Mouse (Mus musculus) common myeloid progenitor, adult 5-6 weeks (primary cell): Measurements from ENCODE around the gene Srrm1. TPM values are rescaled to one million over a fixed set of nuclear protein-coding genes. Genes with fewer than 3 reads are reported as not detected.
"Not testable (repeated sequence)": the region's sequence is repeated elsewhere in the genome, so short reads cannot be mapped to it uniquely, and the experiment has no call there.

Source experiments
- ATAC-seq: replicated peaks from 2 replicates; pipeline ENCODE4 v1.8.0; 2016; ENCODE audit warnings: low read depth, mild to moderate bottlenecking, moderate TSS enrichment, inconsistent platforms; ENCODE audit not compliant: poor library complexity, severe bottlenecking
- total RNA-seq: library from RNA; stranded (forward); fragments of 200-1000, 187-1606 nt; gene quantifications from 2 replicates; pipeline ENCODE4 v1.2.3, GENCODE M21; 2017

The Srrm1 gene
- total RNA-seq, 1 experiment from 2014 or later = 227 TPM

DNA sequence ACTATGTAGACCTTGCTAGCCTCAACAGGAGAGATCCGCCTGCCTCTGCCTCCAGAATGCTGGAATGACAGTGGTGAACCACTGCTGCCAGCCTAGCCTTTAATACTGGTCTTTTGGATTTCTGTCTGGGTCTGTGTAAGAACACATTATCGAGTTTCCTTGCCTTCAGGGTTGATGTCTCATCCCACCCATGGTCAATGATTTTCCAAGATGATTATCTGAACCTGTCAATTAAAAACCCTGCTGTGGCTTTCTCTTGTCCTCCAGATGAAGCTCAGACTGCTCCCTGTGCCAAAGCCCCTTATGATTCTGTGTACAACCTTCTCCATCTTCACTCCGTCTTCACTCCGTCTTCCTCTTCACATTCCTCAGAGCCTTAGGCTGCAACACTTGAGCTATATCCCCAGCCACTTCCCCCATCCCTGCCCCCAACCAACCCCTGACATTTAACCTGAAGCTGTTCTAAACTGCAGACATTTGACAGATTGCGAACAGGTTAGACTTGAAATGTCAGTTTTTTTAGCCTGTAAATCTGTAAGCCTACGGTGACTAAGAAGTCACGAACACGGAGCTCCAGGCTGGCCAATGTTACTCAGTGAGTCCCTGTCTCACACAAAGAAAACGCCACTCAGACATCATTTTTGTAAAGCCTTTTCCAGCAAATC lies 2.9 kb upstream of the Srrm1 start:
- no peak for ATAC-seq

DNA sequence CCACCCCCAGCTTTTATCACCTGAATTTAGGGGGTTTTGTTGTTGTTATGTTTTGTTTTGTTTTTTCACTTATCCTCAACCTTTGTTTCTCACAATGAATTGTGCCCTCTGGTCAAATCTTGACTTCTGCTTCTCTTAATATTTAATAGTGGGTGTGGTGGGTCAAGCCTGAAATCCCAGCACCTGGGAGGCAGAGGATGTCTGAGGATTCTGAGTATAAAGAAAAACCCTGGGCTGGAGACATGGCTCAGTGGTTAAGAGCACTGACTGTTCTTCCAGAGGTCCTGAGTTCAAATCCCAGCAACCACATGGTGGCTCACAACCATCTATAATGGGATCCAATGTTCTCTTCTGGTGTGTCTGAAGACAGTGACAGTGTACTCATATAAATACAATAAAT lies 1.6 kb upstream of the Srrm1 start:
- ATAC-seq = not testable (repeated sequence)

DNA sequence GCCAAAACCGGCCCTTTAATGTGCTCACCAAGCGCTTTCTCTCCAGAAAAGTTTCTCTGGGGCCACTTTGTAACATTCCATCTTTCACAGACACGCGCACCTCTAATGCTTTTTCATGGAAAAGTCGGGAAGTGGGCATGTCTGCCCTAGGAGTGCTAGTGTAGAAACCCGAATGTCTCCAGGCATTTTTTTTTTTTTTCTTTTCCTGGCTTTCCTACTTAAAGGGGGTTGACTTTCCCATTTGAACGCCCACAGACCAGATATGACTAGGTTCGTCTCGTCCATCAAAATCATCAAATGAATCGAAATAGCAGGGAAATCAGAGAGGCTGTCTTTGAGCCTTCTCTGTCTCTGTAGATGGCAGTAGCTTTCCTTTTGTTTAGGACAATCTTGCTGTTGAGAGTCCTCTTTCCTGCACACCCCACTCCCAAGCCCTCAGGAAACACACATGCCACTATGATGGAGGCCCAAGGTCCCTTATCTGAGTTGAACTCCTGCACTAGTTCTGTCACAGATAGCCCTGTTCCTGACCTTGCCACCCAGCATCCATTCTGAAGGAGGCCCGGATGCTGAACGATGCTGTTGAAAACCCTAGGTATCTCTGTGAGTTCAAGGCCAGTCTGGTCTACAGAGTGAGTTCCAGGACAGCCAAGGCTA lies 801 bp upstream of the Srrm1 start:
- ATAC-seq = no peak

DNA sequence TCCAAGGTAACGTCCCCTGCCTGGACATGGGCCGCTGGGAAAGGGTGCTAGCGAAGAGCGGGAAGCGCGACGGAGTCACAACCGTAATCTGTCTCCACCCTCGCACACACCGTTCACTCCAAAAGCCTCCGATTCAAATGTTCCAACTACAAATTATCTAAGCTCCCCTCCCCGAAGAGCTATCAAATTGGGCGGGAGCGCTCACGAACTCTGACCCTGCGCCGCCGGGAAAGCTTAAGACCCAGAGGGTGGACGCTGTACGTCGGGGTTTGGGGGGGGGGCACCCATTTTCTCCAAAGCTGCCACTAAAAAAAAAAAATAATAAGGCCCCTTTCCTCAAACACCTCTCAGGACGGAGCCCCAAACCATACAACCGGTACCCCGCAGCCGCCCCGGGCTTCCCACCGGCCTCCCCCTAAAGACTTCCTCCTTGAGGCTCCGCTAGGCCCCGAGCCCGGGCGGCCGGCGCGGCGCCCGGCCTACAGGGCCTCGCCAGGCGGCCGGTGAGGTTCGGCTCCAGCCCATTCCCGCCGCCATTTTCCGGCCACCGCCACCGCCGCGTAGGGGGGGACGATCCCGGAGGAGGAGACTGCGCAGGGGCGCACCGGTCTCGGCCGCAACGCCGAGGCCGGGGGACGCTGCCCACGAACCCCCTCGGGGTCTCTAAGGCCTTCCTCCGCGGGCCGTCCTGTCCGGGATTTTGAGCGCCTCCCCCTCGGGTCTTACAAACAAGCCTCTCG lies 625 bp downstream of the Srrm1 start:
- peak; percentile 3; the same call in 1 of the 2 replicates for ATAC-seq

DNA sequence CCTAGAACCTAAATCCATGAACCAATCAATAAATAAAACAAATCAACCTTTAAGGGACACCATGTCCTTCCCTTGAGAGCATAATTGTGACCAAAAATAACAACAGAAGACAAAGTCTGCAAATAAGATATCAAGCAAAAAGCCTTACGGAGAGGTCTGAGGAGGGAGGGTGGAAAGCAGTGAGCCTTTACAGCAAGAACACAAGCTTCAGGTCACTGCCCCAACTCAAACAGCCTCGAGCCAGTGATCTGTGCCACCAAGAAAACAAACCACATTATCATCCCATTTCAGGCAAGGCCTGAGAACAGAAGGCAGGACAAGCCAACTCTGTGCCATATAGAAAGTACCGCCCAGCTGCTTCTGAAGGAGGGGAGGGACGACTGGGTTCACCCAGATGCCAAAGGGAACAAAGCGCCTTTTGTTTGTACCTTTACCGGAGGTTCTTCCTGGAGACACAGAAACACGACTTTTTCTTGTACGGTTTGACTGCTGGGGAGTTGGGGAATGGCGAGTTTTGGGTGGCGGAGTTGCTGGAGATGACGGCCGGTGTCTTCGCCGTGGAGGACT lies 15.7 kb downstream of the Srrm1 start:
- ATAC-seq = no peak

DNA sequence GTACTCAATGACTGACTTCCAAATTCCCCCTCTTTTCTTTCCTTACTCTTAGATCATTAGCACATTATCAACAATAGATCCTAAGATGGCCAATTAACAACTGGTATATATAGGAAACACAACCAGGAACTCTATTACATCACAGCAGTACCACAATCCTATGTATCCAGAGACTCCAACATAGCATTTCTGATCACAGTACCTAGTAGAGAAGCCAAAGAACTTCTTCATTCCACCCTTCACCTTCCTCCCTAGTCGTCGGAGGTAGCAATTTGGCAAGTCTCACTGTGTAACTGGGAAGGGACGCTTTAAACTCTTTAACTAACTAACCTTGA lies 17.1 kb downstream of the Srrm1 start:
- ATAC-seq = no peak

DNA sequence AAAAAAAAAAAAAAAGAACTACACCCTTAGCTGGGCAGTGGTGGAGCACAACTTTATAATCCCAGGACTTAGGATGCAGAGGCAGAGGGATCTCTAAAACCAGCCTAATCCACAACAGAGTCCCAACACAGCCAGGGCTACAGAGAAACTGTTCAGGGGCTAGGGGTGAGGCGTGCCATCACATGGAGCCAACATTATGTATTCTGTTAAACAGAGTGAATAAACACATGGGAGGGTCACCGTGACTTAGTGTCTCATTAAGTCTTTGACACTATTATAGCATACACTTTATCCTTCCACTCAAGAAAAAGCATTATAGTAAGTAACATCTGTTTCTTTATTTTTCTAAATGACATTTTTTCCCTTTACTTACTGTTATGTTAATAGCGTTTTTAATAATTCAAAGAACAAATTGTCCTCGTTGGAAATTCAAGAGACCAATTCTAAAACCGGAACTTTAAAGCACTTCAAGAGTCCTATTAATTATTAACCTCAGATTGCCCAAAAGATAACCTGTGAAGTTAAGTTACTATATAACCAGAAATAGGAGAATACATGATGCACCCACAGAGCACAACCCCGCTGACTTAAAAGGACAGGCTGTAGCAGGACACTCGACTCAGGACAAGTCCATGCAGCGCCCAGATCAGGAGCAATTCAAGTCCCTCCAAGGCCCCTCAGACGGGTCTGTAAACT lies 17.6 kb downstream of the Srrm1 start:
- ATAC-seq = no peak

DNA sequence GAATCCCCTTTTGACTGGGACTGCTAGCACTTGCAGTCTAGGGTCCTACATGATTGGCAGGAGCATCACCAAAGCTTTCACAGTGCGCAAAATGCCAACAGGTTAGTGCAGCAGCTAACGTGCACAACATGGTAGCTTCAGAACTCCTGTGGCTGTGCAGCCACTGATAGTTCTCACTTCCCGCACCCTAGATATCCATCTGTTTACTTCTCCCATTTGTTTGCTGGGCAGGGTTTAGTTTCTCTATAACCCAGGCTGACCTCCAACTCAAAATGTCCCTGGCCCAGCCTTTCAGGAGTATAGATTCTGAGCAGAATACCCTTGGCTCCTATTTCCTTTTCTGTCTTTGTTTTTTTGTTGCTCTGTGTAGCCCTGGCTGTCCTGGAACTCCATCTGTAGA lies 26.7 kb downstream of the Srrm1 start:
- ATAC-seq = no peak

DNA sequence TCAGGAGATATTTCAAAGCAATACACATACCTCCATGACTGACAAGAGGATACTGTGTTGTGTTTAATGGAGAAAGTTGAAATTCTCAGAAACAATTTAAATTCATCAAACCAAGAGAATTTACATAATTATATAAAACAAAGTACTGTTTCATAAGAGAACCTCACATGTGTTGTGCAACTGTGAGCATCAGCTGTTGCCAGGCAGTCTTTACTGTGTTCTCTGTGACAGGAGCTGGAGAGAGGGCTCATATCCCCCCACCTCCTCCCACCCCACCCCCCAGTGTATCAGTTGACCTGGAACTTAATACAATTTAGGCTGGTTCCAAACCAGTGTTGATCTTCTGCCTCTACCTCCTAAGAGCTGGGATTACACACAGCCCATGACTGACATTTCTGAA lies 27.1 kb downstream of the Srrm1 start:
- ATAC-seq = no peak

DNA sequence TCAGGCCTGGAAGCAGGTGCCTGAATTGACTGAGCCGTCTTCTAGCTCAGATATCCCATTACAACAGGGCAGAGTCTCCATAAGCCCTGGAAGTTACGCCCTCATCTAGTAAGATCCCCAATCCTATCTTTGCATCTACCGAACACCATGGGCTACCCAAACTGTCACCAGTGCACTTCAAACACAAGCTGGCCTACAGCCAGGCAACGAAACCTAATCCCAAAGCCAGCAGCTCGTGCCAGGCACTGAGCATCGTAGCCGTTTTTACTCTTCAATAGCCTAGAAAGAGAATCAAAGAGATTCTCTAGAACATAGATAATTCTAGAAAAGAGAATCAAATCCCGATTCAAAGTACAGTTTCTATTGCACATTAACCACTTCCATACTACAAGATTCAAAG lies 30.1 kb downstream of the Srrm1 start:
- no peak for ATAC-seq

DNA sequence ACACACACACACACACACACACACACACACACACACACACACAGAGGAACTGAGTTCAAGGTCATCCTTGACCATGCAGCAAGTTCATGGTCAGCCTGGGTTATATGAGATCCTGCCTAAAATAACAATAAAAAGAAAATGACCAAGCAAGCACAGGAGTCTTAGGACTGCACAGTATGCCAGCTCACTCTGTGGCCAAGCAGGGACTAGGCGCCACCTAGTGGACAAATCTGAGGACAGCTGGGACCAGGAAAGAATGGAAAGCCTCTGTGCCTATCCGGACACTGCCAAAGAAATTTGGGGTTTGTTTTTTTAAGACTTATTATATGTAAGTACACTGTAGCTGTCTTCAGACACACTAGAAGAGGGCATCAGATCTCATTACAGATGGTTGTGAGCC lies 35.2 kb downstream of the Srrm1 start:
- ATAC-seq = peak; percentile 33; the same call in 1 of the 2 replicates

DNA sequence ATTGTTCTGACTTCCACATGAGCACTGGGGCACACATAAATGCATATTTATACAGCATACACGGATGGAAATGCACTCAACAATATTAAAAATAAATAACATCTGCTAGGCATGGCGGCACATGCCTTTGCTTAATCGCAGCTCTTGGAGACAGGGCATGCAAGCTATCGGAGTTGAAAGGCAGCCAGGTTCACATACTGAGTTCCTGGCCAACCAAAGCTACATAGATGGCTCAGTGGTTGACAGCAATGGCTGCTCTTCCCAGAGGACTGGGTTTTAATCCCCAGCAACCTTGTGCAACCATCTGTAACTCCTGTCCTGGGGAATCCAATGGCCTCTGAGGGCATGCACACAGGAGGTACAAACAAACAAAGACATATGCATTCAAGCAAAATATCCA lies 35.6 kb downstream of the Srrm1 start:
- no peak for ATAC-seq

DNA sequence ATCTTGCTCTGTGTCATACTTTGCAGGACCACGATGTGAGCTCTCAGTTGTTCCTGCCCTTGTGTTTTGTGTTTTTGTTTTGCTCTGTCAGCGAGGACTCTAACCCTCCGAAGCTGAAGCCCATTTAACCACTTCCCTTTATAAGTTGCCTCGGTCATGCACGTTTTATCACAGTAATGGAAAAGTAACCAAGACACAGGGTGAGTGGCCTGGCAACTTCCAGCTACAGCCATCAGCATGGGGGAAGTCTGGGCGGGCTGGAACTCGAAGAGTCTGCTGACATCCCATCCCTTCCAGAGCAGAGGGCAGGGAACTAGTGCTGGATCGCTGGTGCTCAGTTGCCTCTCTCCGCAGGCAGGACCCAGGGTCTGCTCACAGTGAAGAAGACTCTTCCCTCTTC lies 37.8 kb downstream of the Srrm1 start:
- no peak for ATAC-seq

DNA sequence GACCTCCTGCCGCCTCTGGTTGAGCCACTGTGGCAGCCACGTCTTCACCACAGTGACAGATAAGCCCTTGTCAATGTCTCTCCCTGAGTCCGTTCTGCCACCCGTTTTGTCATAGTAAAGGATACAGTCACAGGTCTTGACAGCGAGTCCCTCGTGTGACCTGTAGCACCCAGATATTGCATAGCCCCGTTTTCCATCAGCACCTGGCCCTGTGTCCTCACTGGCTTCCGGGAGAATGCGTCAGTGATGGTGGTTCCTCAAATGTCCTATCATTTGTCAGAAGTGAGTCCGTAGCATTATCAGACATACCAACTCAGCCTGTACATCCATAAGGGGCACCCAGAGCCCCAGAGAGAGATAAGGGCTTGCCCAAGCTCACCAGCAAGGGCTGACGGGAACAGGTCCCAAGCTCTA lies 38.7 kb downstream of the Srrm1 start:
- peak; percentile 33 for ATAC-seq

DNA sequence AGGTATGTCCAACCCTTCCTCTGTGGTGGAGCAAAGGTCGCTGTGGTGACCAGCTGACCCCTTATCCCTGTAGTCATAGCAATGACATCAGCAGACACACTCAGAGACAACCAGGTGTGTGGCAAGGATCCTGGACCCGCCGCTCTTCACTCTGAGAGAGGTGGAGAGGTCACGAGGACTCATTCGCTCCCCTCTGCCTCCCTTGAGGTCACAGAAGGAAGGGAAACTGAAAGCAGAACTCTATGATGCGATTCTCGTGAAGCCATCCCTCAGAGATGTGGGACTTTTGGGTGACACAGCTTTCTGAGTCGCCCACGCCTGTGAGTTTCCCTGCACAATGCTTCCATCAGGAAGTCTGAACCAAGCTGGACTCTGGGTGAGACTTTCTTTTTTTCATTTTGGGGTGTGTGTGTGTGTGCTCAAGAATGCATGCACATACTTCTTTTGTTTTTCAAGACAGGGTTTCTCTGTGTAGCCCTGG lies 39.3 kb downstream of the Srrm1 start:
- peak; percentile 61 for ATAC-seq

DNA sequence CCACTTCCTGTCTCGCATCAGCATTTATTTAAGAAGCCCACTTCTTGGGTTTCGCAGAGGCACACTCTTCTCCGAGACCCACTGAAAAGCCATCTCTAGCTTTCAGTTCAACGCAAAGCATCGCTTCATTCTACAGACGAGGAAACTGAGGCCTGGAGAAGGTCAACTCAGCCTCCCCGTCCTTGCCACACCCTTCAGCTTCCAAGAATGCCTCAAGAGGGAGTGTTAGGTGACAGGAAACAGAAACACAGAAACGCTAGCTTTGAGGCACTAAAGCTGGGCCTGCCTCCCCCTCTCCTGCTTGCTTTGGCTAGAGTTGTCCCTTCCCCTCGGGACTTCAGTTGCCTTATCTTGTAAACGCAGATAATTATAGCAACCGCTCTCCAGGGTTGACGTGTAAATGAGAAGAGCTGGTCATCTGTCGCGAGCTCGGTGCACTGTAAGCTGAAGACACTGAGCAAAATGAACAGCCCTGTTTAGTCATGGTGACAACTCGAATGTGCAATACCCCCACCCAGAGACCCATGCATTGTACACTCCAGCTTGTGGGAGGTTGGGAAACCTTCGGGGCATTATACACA lies 39.9 kb downstream of the Srrm1 start:
- ATAC-seq = peak; percentile 45

DNA sequence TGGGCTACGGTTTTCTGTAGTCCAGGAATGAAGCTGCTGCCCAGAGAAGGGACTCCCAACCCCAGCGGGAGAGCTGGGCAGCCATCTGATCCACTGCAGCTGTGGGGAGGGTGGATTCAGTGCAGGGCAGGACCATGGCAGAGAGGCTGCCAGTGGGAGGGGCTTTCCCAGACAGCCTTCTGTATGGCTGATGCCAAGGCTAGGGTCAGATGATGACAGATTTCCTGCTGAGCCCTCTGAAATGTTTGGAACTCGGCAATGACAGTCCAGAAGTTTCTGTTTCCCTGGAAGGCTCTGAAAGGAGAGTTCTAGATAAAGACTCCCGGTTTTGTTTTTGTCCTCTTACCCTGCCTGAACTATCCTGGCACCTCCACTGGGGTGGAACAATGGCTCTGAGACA lies 40.4 kb downstream of the Srrm1 start:
- 0 out of 2 replicates have a peak, but pooled peaks have one; percentile 13 for ATAC-seq

DNA sequence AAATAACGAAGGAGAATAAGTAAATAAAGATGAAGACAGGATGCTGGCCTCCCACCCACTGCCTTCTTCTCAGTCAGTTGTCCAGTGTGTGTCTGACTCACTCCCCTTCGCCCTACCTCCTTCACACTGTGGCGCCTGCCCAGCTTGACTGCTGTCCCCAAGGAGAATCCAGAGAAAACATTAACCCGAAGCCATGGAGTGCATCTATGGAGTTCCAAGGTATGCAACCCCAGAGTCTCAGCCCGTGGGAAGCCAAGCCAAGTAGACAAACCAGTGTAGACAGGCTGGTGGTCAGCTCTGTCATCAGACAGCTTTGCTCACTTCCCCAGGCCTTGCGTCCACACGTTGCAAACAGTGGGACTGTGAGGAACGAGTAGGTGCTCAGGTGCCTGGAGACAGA lies 42.8 kb downstream of the Srrm1 start:
- ATAC-seq = no peak

DNA sequence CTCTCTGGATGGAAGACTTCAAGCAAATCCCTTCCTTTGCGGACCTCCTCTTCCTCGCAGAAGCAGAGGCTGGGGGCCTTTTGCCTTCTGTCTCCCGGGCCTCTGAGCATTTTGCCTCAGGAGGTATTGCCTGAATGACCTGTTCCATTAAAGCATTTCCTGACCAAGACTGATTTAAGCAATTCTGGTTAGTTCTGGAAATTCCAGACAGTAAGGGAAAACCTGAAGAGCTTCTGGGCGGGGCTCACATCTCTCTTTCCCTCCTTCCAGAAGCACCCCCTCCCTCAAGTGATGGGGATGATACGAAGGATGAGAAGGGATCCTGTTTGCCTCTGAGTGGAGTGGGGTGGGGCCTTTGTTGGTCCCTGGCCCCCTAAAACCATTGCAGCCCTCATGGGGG lies 43.4 kb downstream of the Srrm1 start:
- ATAC-seq = no peak

DNA sequence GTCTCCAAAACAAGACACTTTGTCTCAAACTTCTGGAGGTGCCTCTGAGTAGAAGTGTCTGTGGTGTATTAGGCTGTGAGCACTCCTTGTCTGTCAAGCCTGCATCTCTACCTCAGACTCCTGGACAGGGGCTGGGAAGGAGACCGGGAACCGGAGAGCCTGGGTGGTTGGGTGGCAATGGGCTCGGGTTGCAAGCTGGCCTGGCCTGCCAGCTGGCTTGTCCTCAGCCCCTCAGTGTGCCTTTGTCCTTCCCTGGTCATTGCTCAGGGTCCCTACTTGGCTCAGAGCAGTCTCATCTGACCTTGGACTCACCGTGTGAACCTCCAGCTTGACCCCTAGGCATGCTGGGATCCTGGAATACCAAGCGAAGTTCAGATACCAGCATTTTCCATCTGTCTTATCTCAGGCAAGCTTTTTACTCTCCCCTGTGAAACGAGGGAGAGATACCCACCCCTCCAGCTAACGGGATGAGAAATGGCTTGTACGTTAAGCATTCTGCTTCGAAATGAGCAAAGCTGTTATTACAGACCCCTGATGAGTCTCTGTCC lies 43.9 kb downstream of the Srrm1 start:
- no peak for ATAC-seq
